Mouse (Mus musculus) kidney, embryonic 14.5 days (tissue): ENCODE data around the gene Rasl2-9. TPM values are rescaled to one million over a fixed set of nuclear protein-coding genes. Genes with fewer than 3 reads are reported as not detected.
"Not testable (repeated sequence)": the region's sequence is repeated elsewhere in the genome, so short reads cannot be mapped to it uniquely, and the experiment has no call there.

Source experiments
- ATAC-seq: fragments of 200-750 bp; cut with Nextera tagmentation; 2 replicates; pipeline ENCODE4 v1.8.0; 2017; ENCODE audit warnings: moderate number of reproducible peaks, mild to moderate bottlenecking, moderate TSS enrichment, moderate library complexity; ENCODE audit not compliant: low FRiP score, low TSS enrichment
- H3K27ac ChIP-seq: fragments of 300-500 bp; sonication (generic); 2 replicates; pipeline ENCODE4 v1.5.1; 2014; ENCODE audit warnings: low read depth, mild to moderate bottlenecking, low read length, moderate library complexity, mixed read lengths
- H3K27me3 ChIP-seq: fragments of 300-500 bp; sonication (generic); 2 replicates; pipeline ENCODE4 v1.6.1; 2014; ENCODE audit warnings: mild to moderate bottlenecking, low read length; ENCODE audit not compliant: control insufficient read depth, insufficient read depth
- H3K36me3 ChIP-seq: fragments of 300-500 bp; sonication (generic); 2 replicates; pipeline ENCODE4 v1.6.1; 2014; ENCODE audit warnings: low read length, mixed read lengths; ENCODE audit not compliant: control insufficient read depth, insufficient read depth
- H3K4me1 ChIP-seq: fragments of 300-500 bp; sonication (generic); 2 replicates; pipeline ENCODE4 v1.6.1; 2014; ENCODE audit warnings: low read length, mixed read lengths; ENCODE audit not compliant: control insufficient read depth, insufficient read depth
- H3K4me2 ChIP-seq: fragments of 300-500 bp; sonication (generic); replicated peaks from 2 replicates; pipeline ENCODE4 v1.6.1; 2014; ENCODE audit warnings: low read depth, mild to moderate bottlenecking, low read length
- H3K4me3 ChIP-seq: fragments of 300-500 bp; sonication (generic); 2 replicates; pipeline ENCODE4 v1.5.1; 2014; ENCODE audit warnings: mild to moderate bottlenecking, low read length
- H3K9ac ChIP-seq: fragments of 300-500 bp; sonication (generic); 2 replicates; pipeline ENCODE4 v1.6.1; 2014; ENCODE audit warnings: low read depth, mild to moderate bottlenecking, low read length, moderate library complexity
- H3K9me3 ChIP-seq: fragments of 300-500 bp; sonication (generic); 2 replicates; pipeline ENCODE4 v1.6.1; 2016; ENCODE audit warnings: low read length; ENCODE audit not compliant: control insufficient read depth
- WGBS: fragments of 180-500 bp; shearing (Covaris S2); extraction: QIAGEN DNeasy Blood & Tissue Kit; methylation state at CpG from one replicate; pipeline ENCODE4 v1.1.7; 2014; 5-methylcytosine and 5-hydroxymethylcytosine counted together
- polyA plus RNA-seq: library from polyadenylated mRNA; unstranded; fragments of >200 nt; fragmentation: Nextera tagmentation; extraction: Ambion mirVana; gene quantifications from 2 replicates; pipeline ENCODE4 v1.2.1, GENCODE M21; 2014

The Rasl2-9 gene
- 0.28 and 0.43 TPM in 2 replicates for polyA plus RNA-seq

- 18% methylated on average over 42 of the region's 42 CpGs for WGBS
- peak within 1 kb of the TSS; percentile 9; the same call in 1 of the 2 replicates for H3K9ac ChIP-seq
- no peaks in the 10 kb centered on the region for H3K36me3 ChIP-seq
- peak; percentile 90 for ATAC-seq
- H3K27ac ChIP-seq, result no peak within 1 kb of the TSS
- H3K27me3 ChIP-seq, result no peaks in the 10 kb centered on the region
- H3K4me1 ChIP-seq, result no peaks in the 10 kb centered on the region
- H3K4me2 ChIP-seq, result peak within 1 kb of the TSS; percentile 51
- no peaks in the 10 kb centered on the region for H3K9me3 ChIP-seq
- peak within 1 kb of the TSS; percentile 33 for H3K4me3 ChIP-seq
Observed at GRCm38 (mm10) chr7:5125549-5126406, at the start of gene Rasl2-9. Gene Rasl2-9 (minus strand): TSS chr7:5125950.

- not testable (repeated sequence) for ATAC-seq
Observed at GRCm38 (mm10) chr7:5149570-5149969, 23.8 kb upstream of the Rasl2-9 start, which contains the start of gene Vmn1r55. Gene Vmn1r55 (minus strand): TSS chr7:5149670.

GRCm38 (mm10) chr7:5125078-5125477 lies 672 bp downstream of the Rasl2-9 start:
- H3K27ac ChIP-seq, result no peak overlapping the region
- H3K36me3 ChIP-seq, result no peaks in the 10 kb centered on the region
- H3K9me3 ChIP-seq, result no peaks in the 10 kb centered on the region
- H3K4me1 ChIP-seq, result no peaks in the 10 kb centered on the region
- ATAC-seq, result no peak
- H3K4me3 ChIP-seq, result no peak overlapping the region
- no peak overlapping the region for H3K4me2 ChIP-seq
- H3K9ac ChIP-seq, result no peak overlapping the region
- 90% methylated on average over 8 of the region's 8 CpGs for WGBS
- H3K27me3 ChIP-seq, result no peaks in the 10 kb centered on the region

More at GRCm38 (mm10) chr7:5149570-5149969, 23.8 kb upstream of the Rasl2-9 start, which contains the start of gene Vmn1r55:
- not testable (repeated sequence) for H3K4me3 ChIP-seq, H3K27ac ChIP-seq, H3K4me1 ChIP-seq, H3K9ac ChIP-seq, H3K36me3 ChIP-seq, H3K9me3 ChIP-seq, H3K4me2 ChIP-seq, H3K27me3 ChIP-seq

- H3K4me2 ChIP-seq, result no peak within 1 kb of the TSS
- WGBS, result 92% methylated on average over 3 of the region's 3 CpGs
- H3K27ac ChIP-seq, result no peak within 1 kb of the TSS
- no peaks in the 10 kb centered on the region for H3K4me1 ChIP-seq
- no peak for ATAC-seq
- no peaks in the 10 kb centered on the region for H3K9me3 ChIP-seq
- no peaks in the 10 kb centered on the region for H3K36me3 ChIP-seq
- no peak within 1 kb of the TSS for H3K9ac ChIP-seq
- H3K27me3 ChIP-seq, result no peaks in the 10 kb centered on the region
- H3K4me3 ChIP-seq, result no peak within 1 kb of the TSS
Observed at GRCm38 (mm10) chr7:5116850-5117249, 8.9 kb downstream of the Rasl2-9 start, which contains the start of gene Rfpl4. Gene Rfpl4 (minus strand): TSS chr7:5116950.

- H3K36me3 ChIP-seq, result no peaks in the 10 kb centered on the region
- no peak overlapping the region for H3K27ac ChIP-seq
- H3K4me1 ChIP-seq, result no peaks in the 10 kb centered on the region
- H3K27me3 ChIP-seq, result no peaks in the 10 kb centered on the region
- H3K4me3 ChIP-seq, result no peak overlapping the region
- H3K9ac ChIP-seq, result no peak overlapping the region
- peaks cover 5% of the 10 kb centered on the region for H3K9me3 ChIP-seq
- no peak overlapping the region for H3K4me2 ChIP-seq
- no peak for ATAC-seq
- 33% methylated on average over 3 of the region's 3 CpGs for WGBS
Observed at GRCm38 (mm10) chr7:5112701-5113100, 13.0 kb downstream of the Rasl2-9 start.

- Histone ChIP-seq H3K36me3 (no peaks in the 10 kb centered on the region), H3K27ac (no peak overlapping the region), H3K9me3 (peaks cover 5% of the 10 kb centered on the region), H3K4me1 (no peaks in the 10 kb centered on the region), H3K9ac (no peak overlapping the region), H3K4me2 (no peak overlapping the region), H3K27me3 (no peaks in the 10 kb centered on the region), H3K4me3 (no peak overlapping the region)
- no peak for ATAC-seq
- 83% methylated on average over 8 of the region's 8 CpGs for WGBS
Observed at GRCm38 (mm10) chr7:5109301-5109700, 16.4 kb downstream of the Rasl2-9 start.

GRCm38 (mm10) chr7:5108272-5108671 lies 17.5 kb downstream of the Rasl2-9 start:
- H3K36me3 ChIP-seq, result no peaks in the 10 kb centered on the region
- H3K9ac ChIP-seq, result no peak overlapping the region
- peaks cover 5% of the 10 kb centered on the region for H3K9me3 ChIP-seq
- H3K4me1 ChIP-seq, result no peaks in the 10 kb centered on the region
- no peaks in the 10 kb centered on the region for H3K27me3 ChIP-seq
- 78% methylated on average over 4 of the region's 4 CpGs for WGBS
- H3K4me3 ChIP-seq, result no peak overlapping the region
- H3K4me2 ChIP-seq, result no peak overlapping the region
- no peak for ATAC-seq
- no peak overlapping the region for H3K27ac ChIP-seq

- Histone ChIP-seq H3K9ac (no peak overlapping the region), H3K27me3 (no peaks in the 10 kb centered on the region), H3K36me3 (peaks cover 17% of the 10 kb centered on the region), H3K4me1 (no peaks in the 10 kb centered on the region), H3K4me2 (no peak overlapping the region), H3K4me3 (no peak overlapping the region), H3K9me3 (no peaks in the 10 kb centered on the region), H3K27ac (no peak overlapping the region)
- 88% methylated on average over 2 of the region's 2 CpGs for WGBS
- ATAC-seq, result no peak
Observed at GRCm38 (mm10) chr7:5102564-5102963, 23.2 kb downstream of the Rasl2-9 start.

- ATAC-seq, result no peak
Observed at GRCm38 (mm10) chr7:5101066-5101663, 24.6 kb downstream of the Rasl2-9 start.

More at GRCm38 (mm10) chr7:5101066-5101663, 24.6 kb downstream of the Rasl2-9 start:
- H3K4me3 ChIP-seq, result no peak overlapping the region
- no peaks in the 10 kb centered on the region for H3K9me3 ChIP-seq
- H3K9ac ChIP-seq, result no peak overlapping the region
- H3K27me3 ChIP-seq, result no peaks in the 10 kb centered on the region
- WGBS, result 89% methylated on average over 10 of the region's 10 CpGs
- H3K4me2 ChIP-seq, result no peak overlapping the region
- H3K4me1 ChIP-seq, result no peaks in the 10 kb centered on the region
- peaks cover 30% of the 10 kb centered on the region for H3K36me3 ChIP-seq
- no peak overlapping the region for H3K27ac ChIP-seq
